Mouse (Mus musculus): ENCODE results near the gene Kif6. TPM values are rescaled to one million over a fixed set of nuclear protein-coding genes. Genes with fewer than 3 reads are reported as not detected.

Kif6 gene
- total RNA-seq, 2 experiments from 2014 or later = 1.9 to 2.1 TPM

DNA sequence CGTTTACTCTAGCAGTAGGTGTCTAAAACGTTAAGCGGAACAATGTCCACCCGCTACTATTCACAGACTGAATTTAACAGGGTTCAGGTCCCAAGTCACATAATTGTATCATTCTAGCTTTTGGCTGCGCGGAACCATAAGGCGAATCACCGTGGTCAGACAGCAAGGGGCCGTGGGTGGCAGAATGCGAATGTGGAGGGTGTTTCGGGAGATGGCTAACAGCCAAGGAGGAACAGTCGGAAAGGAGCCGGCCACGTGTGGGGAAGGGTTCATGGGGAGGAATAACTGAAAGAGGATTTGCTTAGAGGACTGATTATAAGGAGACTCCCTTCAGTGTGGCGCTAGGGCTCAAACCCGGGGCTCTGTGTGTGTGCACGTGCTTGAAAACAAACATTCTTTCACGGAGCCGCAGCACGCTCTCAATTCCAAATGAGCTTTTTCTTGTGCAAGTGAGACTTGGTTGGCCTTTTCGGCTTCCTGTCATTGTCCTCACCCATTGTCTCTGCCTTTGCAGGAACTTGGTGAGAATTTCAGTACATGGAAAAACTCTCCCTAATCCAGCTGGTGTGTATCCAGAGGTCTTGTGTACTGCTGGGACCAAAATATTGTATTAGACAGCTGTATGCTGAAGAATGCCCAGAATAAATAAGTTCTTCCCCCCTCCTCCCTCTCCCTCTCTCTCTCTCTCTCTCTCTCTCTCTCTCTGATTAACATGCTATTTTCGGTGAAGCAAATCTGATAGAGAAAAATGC, 337.1 kb downstream of the Kif6 start:
- TF ChIP-seq CTCF (IDR thresholded peaks at IDR 0.05) = no peak
- Histone ChIP-seq H3K4me3 (peak overlapping the region; percentile 37), H3K27ac (no peak overlapping the region)
- DNase-seq (ENCODE audit: extremely low spot score in 1 of 2, low spot score in 2 of 2) = no peak
- intact Hi-C loops (cut with DNase I) = loop anchor here (1.0 to 5.0 kb wide), 3 partner anchors 240 to 845 kb away; partner anchors contain the start of gene Rftn1

DNA sequence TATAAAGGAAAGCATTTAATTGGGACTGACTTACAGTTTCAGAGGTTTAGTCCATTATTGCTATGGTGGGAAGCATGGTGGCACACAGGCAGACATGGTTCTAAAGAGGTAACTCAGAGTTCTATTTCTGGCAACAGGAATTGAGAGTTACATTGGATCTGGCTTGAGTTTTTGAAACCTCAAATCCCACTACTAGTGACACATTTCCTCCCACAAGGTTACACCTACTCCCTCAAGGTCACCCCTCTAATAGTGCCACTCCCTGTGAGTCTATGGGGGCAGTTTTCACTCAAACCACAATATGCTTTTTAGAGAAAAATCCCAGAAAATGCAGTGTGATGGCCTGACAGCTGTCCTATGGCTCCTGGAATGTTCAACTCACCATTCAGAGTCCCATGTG, 344.1 kb downstream of the Kif6 start:
- no peak for TF ChIP-seq CTCF (IDR thresholded peaks at IDR 0.05)
- intact Hi-C loops (cut with DNase I) = no loop called here

More for the DNA sequence above, 344.1 kb downstream of the Kif6 start:
- DNase-seq (ENCODE audit: extremely low spot score in 1 of 2, low spot score in 2 of 2) = no peak
- Histone ChIP-seq H3K4me3 (no peak overlapping the region), H3K27ac (no peak overlapping the region)

Other genes with a start within 250 kb of the Kif6 start
- 10 to 100 TPM; 13.9 to 15.6 TPM for gene Mocs1, start 186.8 kb upstream of the Kif6 start, total RNA-seq (2021)
- gene Daam2, start 50.8 kb upstream of the Kif6 start, total RNA-seq (2021) = 10 to 100 TPM; 48.7 to 55.6 TPM

All from left cerebral cortex, adult 2 months (tissue).